Mouse (Mus musculus) WW6 (cell line): ENCODE measurements at regions not wholly inside any gene's neighbourhood (a gene's known extent, or its start where the extent isn't known, plus 50 kb on each side); places are given as distances from the start of the nearest gene placed in this dataset.

ENCODE experiments used
- DNase-seq: peaks from one replicate; pipeline ENCODE4 v3.0.0-alpha.2; 2013; ENCODE audit warnings: low read depth, low spot score

DNA sequence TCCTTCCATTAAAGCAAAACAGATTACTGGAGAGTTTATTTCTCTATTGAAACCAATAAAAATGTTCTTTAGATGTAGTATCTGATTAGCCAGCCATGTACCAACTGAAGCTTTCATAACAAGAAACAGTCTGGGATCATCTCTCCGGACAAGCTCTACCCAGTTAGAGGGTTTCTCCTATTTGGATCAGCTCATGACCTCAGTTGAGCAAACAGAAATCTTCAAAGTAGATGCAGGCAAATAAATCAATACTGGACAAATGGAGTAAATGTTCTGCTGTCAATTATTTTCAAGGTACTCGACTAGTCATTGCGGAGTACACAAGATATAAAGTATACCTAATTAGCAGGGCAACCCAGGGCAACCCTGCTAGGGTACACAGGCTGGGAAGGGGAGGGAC is 67.4 kb downstream of the Avpr1a start:
- DNase-seq: no peak

GRCm38 (mm10) chr10:122519274-122519790 is 71.0 kb downstream of the Avpr1a start:
- no peak for DNase-seq

DNA sequence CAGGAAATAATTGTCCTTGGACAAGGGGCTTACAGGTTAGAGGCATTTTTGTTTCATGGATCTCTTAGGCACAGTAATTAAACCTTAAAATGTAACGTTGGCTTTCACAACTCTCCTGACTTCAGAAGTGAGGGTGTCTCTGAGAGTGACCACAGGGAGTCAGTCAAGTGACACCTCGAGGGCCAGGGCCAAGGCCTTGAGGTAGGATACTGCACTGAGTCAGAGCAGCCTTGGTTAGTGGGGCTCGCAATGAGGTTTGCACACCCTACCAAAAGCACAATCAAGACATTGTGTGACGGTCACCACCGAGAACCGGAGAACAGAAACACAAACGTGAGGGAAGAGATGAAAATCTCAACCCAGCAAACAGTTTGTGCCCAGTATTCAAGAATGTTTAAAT is 71.7 kb downstream of the Avpr1a start:
- no peak for DNase-seq

- DNase-seq: no peak
Measured at GRCm38 (mm10) chr10:122522631-122523030, 74.3 kb downstream of the Avpr1a start.

- no peak for DNase-seq
Measured at GRCm38 (mm10) chr10:122525360-122525759, 77.1 kb downstream of the Avpr1a start.

GRCm38 (mm10) chr10:122525807-122526206 is 77.5 kb downstream of the Avpr1a start:
- DNase-seq: no peak

- no peak for DNase-seq
Measured at GRCm38 (mm10) chr10:122528222-122528621, 79.9 kb downstream of the Avpr1a start.

- DNase-seq: no peak
Measured at GRCm38 (mm10) chr10:122528973-122529703, 80.8 kb downstream of the Avpr1a start.

GRCm38 (mm10) chr10:122534714-122535113 is 86.4 kb downstream of the Avpr1a start:
- DNase-seq: no peak

DNA sequence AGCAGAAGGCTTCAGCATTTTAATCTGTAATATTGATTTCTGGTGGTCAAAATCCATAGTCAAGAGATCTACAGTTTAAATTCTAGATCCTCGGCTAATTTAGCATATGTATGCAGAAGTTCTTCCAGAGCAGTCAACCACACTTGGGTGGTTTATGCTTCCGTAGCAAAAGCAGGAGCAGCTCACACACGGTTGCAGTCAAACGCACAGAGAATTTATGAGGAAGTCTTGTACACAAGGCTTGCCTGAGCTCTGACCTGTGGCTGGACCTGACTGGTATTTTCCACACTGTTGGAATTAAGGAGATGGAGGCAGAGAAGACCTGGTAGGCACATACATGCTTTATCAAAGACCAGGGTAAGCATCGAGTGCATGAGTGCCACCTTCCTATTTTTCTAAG is 86.8 kb downstream of the Avpr1a start:
- no peak for DNase-seq

GRCm38 (mm10) chr10:122539655-122540054 is 91.4 kb downstream of the Avpr1a start:
- no peak for DNase-seq

GRCm38 (mm10) chr10:122542573-122542972 is 94.3 kb downstream of the Avpr1a start:
- no peak for DNase-seq

DNA sequence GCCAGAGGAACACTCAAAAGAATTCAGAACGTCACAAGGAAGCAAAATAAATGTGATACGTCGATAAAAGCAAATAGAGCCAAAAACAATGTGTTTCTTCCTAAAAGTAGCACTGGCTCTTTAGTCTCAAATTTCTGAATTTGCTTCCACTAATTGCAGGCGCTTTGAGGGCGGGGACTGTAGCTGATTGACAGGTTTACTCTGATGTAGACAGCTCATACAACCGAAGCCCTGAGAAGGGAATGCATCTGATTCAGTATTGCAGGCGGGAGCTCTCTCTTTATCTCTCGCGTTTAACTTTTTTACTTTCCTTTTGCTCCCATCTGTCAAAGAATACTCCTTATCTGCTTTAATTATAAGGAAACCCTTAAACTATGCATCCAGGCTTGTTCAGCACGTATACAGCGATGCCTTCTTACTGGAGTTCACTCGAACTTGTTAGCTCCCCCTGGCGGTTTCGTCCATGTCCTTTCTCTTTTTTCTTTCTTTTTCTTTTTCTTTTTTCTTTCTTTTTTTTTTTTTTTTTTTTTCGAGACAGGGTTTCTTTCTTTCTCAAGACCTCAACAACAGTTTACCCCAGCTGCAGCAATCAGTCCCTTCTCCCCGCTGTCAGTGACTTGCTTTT is 95.9 kb downstream of the Avpr1a start:
- no peak for DNase-seq

DNA sequence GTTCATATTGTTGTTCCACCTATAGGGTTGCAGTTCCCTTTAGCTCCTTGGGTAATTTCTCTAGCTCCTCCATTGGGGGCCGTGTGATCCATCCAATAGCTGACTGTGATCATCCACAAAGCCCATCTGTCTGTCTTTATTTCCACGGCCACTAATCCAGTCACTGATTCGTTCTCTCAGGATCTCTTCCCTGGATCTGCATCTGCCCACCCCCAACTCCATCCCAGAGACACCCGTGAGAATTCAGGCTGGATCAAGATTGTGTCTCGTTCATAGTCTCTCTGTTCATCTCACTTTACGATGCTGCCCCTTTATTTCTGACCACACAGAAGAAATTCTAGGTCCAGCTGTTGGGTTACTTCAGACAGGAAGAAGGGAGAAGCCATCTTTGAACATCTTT is 96.7 kb downstream of the Avpr1a start:
- DNase-seq: no peak

DNA sequence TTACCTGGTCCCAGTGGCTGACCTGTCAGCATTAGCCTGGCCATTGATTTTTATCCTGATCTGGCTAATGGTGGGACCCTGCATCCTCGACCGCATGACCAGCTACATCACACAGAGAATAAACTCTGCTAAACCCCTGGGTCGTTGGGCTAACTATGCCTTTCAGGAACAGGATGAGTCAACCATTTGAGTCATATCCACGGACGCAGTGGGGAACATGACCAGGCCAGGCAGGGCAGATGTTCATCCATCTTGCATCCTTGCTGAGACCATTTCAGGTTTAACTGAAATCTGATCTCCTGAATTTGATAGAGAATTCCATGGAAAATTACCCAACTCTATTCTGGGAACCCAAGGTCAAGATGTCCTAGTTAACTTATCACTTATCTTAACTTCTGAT is 103.3 kb downstream of the Avpr1a start:
- no peak for DNase-seq

GRCm38 (mm10) chr10:122553124-122553822 is 105.0 kb downstream of the Avpr1a start:
- DNase-seq: no peak

- no peak for DNase-seq
Measured at GRCm38 (mm10) chr10:122553851-122554250, 105.6 kb downstream of the Avpr1a start.

DNA sequence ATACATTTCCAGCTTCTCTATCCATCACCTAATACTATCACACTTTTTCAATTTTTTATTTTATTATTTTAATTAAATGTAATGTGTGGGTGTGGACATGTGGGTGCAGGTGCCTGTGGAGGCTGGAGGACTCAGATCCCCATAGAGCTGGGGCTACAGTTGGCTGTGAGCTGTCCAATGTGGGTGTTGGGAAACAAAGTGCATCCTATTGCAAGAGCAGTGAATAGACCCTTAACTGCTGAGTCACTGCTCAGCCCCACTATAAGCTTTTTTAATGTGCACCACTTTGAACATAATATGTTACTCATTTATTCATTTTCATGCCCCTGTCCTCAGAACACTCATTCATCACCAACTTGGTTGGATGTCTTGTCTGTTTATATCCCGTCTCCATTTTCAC is 110.4 kb downstream of the Avpr1a start:
- DNase-seq: no peak

DNA sequence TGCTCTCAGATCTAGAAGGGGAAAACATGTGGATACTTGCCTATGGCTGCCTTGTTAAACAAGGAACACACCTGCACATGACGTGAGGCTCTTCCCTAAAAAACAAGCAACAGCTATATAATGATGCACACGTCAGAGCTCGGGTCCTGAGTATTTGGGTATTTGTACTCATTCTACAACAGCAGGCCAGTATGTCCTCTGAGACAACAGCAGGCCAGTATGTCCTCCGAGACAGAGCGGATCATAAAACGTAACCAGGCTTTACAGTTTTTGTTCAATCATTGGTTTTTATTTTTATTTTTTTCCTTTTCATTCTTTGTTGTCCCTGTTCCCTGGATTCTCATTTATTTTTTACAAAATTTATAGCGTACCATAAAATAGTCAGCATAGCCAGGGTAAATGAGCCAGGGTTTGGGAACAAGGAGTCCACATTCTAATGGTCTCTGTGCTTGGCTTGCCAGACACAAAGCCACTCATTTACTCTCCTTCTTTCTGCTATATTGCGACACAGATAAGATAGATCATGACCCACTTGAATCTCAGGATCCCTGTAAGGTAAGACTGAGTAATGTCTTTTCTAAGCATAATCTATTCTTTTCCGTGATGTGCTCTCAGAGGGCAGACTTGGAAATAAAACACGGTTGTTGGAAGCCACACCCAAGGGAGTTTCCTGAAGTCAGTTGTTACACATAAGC is 111.8 kb downstream of the Avpr1a start:
- no peak for DNase-seq

DNA sequence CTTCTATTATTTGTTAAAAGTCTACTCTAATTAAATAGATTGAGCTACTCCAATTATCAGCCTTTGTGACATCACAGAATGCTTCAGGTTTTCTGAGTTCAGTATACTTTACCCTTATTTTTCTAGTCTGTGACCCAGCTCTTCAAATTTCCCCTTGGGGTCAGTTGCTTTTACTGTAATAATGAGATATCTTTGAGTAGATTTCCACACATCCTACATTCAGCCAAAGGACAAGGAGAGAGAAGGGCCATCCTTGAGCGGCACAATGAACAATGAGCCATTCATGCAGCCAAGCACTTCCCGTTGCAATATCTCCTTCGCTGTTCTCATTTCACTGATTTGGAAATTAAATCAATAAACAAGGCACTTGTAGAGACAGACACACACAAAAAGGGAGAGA is 113.6 kb downstream of the Avpr1a start:
- no peak for DNase-seq

DNA sequence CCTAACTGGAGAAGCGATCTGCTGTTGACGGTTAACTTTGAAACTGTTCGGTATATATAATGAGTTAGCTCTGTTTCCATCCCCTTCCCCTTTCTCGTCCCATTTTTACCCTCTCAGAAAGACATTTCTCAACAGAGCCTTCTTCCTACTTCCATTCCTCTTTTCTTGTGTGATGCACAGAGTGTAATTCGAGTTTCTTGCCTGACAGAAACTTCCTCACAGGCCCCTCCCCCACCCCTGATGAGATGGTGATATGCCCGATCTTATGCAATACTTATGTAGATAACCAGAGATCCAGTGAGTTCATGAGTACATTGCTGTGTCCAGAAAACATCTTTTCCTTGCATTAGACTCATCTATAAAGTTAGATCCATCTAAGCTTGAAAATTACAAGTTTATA is 114.2 kb downstream of the Avpr1a start:
- no peak for DNase-seq

DNA sequence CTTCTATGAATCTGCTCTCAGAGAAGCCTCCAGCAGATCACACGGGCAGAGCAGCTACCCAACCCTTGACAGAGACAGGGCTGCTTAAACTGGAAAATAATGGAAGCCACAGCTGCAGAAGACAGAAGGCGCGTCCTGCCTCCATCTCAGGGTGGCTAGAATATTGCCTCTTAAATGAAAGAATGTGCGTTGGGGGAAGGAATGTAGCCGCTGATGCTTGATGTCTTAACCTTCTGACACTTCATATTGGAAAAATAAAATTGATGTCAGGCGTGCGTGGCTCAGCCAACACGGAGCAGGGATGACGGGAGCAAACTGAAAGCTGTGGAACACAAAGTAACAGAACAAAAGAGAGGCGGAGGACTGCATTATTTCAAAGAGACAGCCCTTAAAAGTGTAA is 114.6 kb upstream of the Ppm1h start:
- DNase-seq: no peak
